Mouse (Mus musculus) lung, embryonic 14.5 days (tissue): ENCODE measurements at regions not wholly inside any gene's neighbourhood (a gene's known extent, or its start where the extent isn't known, plus 50 kb on each side); places are given as distances from the start of the nearest gene placed in this dataset.

Experiments
- ATAC-seq: fragments of 200-750 bp; cut with Nextera tagmentation; 2 replicates; pipeline ENCODE4 v1.8.0; 2017; ENCODE audit warnings: mild to moderate bottlenecking, moderate TSS enrichment, moderate library complexity; ENCODE audit not compliant: insufficient read depth
- DNase-seq: peaks from one replicate; pipeline ENCODE4 v3.0.0-alpha.2; 2015
- H3K27ac ChIP-seq: fragments of 300-500 bp; sonication (generic); 2 replicates; pipeline ENCODE4 v1.5.1; 2014; ENCODE audit warnings: low read depth, mild to moderate bottlenecking, moderate library complexity
- H3K27me3 ChIP-seq: fragments of 300-500 bp; sonication (generic); 2 replicates; pipeline ENCODE4 v1.6.1; 2014; ENCODE audit warnings: low read length, control low read depth; ENCODE audit not compliant: insufficient read depth
- H3K36me3 ChIP-seq: fragments of 300-500 bp; sonication (generic); 2 replicates; pipeline ENCODE4 v1.6.1; 2014; ENCODE audit warnings: control low read depth; ENCODE audit not compliant: insufficient read depth
- H3K4me1 ChIP-seq: fragments of 300-500 bp; sonication (generic); 2 replicates; pipeline ENCODE4 v1.6.1; 2014; ENCODE audit warnings: antibody characterized with exemption, control low read depth; ENCODE audit not compliant: insufficient read depth
- H3K4me2 ChIP-seq: fragments of 300-500 bp; sonication (generic); 2 replicates; pipeline ENCODE4 v1.6.1; 2014; ENCODE audit warnings: mild to moderate bottlenecking
- H3K4me3 ChIP-seq: fragments of 300-500 bp; sonication (generic); 2 replicates; pipeline ENCODE4 v1.5.1; 2014; ENCODE audit warnings: low read depth, low read length
- H3K9ac ChIP-seq: fragments of 300-500 bp; sonication (generic); 2 replicates; pipeline ENCODE4 v1.6.1; 2014
- H3K9me3 ChIP-seq: fragments of 300-500 bp; sonication (generic); 2 replicates; pipeline ENCODE4 v1.6.1; 2016; ENCODE audit warnings: low read depth, low read length, control low read depth
- CTCF ChIP-seq: IDR thresholded peaks from 2 replicates; pipeline ENCODE4 v1.5.1; 2016; ENCODE audit warnings: antibody characterized with exemption, low read depth
- WGBS: fragments of 180-500 bp; shearing (Covaris S2); extraction: QIAGEN DNeasy Blood & Tissue Kit; methylation state at CpG from one replicate; pipeline ENCODE4 v1.1.7; 2014; 5-methylcytosine and 5-hydroxymethylcytosine counted together

DNA sequence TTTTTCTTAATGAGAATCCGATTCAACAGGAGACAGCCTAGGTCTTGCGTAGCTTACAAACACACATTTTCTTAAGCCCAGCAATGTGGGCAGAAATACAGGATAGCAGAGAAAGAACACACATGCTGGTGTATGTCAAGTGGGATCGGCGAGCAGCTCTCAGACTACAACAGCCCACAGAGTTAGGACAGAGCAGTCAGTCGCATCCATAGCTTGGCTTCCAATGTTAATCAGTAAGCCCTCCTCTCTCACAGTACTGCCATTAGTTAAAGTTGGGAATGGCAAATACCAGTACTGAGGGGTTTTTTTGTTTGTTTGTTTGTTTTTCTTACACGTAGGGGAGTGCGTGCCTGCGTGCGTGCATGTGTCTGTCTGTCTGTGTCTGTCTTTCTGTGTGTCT lies 212.0 kb upstream of the Jarid2 start:
- Histone ChIP-seq H3K4me3 (no peak overlapping the region), H3K9me3 (no peaks in the 10 kb centered on the region), H3K36me3 (no peaks in the 10 kb centered on the region), H3K27ac (no peak overlapping the region), H3K4me2 (no peak overlapping the region), H3K9ac (no peak overlapping the region), H3K27me3 (no peaks in the 10 kb centered on the region), H3K4me1 (no peaks in the 10 kb centered on the region)
- WGBS, result 74% methylated on average over 9 of the region's 9 CpGs
- TF ChIP-seq CTCF, result no peak
- no peak for DNase-seq
- no peak for ATAC-seq

DNA sequence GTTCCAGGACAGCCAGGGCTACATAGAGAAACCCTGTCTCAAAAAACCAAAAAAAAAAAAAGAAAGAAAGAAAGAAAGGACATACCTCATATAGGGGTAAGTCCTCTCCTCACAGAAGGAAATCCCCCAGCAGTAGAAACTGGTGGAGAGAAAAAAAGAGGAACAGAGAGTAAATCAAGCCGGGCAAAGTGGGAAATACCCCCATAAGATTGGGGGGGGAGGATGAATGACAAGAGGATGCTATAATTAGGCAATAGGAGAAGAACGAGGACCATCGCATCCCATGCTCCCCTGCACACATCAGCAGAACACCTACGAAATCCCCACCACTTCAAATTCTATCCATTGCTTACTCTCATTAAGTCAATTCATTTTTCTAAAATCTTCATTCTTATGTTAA lies 211.1 kb upstream of the Jarid2 start:
- Histone ChIP-seq H3K9me3 (no peaks in the 10 kb centered on the region), H3K27ac (no peak overlapping the region), H3K4me1 (no peaks in the 10 kb centered on the region), H3K4me2 (no peak overlapping the region), H3K9ac (no peak overlapping the region), H3K27me3 (no peaks in the 10 kb centered on the region), H3K4me3 (no peak overlapping the region), H3K36me3 (no peaks in the 10 kb centered on the region)
- TF ChIP-seq CTCF, result no peak
- 87% methylated on average over 4 of the region's 4 CpGs for WGBS
- no peak for ATAC-seq
- DNase-seq, result no peak

DNA sequence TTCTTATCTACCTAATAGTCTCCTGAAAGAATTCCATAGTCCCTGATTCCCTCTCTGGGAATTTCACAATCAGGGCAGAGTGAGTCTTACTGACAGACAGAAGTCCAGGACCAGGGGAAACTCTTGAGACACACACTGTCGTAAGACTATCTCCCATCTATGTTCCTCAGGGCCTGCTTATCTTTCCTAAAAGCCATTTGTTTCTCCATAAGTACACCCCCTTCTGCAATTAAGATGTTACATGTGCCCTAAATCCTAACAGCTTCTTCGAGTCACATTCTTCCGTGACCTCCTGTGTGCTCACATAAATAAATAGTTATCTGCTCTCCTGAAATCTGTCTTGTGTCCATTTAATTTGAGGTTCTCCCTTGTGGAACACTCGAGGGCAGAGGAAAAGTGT lies 205.8 kb upstream of the Jarid2 start:
- 42% methylated on average over 4 of the region's 4 CpGs for WGBS
- H3K27me3 ChIP-seq, result no peaks in the 10 kb centered on the region

GRCm38 (mm10) chr13:44530867-44531564 lies 198.3 kb upstream of the Jarid2 start:
- Histone ChIP-seq H3K36me3 (no peaks in the 10 kb centered on the region), H3K9me3 (no peaks in the 10 kb centered on the region), H3K27me3 (no peaks in the 10 kb centered on the region), H3K4me3 (no peak overlapping the region), H3K9ac (no peak overlapping the region), H3K4me1 (no peaks in the 10 kb centered on the region), H3K27ac (no peak overlapping the region), H3K4me2 (no peak overlapping the region)
- TF ChIP-seq CTCF, result no peak
- DNase-seq, result no peak
- no peak for ATAC-seq
- 85% methylated on average over 9 of the region's 9 CpGs for WGBS

More for the DNA sequence above, 205.8 kb upstream of the Jarid2 start:
- Histone ChIP-seq H3K4me2 (no peak overlapping the region), H3K36me3 (no peaks in the 10 kb centered on the region), H3K27ac (no peak overlapping the region), H3K4me3 (no peak overlapping the region), H3K4me1 (no peaks in the 10 kb centered on the region), H3K9me3 (no peaks in the 10 kb centered on the region), H3K9ac (no peak overlapping the region)
- TF ChIP-seq CTCF, result no peak
- ATAC-seq (no peak), DNase-seq (no peak)

DNA sequence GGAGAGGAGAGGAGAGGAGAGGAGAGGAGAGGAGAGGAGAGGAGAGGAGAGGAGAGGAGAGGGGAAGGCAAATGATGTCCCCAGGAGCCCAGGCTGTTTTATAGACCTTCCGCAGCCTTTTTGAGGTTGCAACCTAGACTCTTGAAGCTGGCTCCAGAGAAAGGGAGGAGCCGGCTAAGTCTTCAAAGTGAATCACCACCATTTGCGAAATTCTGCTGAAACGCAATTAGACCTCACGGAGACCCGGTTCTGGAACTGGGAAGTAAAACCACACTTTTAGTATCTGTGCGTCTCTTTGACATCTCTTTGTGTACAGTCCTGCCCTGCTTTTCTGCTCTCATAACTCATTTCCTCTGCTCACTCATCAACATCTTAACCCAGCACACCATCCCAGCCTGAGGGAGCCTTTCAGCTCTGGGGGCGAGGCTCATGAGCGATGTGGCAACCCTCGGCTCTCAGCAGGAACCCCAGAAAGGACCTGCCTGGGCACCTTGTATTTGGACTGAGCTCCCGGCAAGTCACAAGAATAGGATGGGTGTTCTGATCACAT lies 196.6 kb upstream of the Jarid2 start:
- H3K36me3 ChIP-seq, result no peaks in the 10 kb centered on the region
- H3K9me3 ChIP-seq, result no peaks in the 10 kb centered on the region
- no peaks in the 10 kb centered on the region for H3K27me3 ChIP-seq
- WGBS, result 81% methylated on average over 11 of the region's 11 CpGs
- no peak overlapping the region for H3K27ac ChIP-seq
- no peak overlapping the region for H3K4me2 ChIP-seq
- no peak overlapping the region for H3K4me3 ChIP-seq
- H3K9ac ChIP-seq, result no peak overlapping the region
- H3K4me1 ChIP-seq, result no peaks in the 10 kb centered on the region
- DNase-seq (no peak), ATAC-seq (no peak)
- no peak for TF ChIP-seq CTCF

GRCm38 (mm10) chr13:44534575-44535080 lies 194.6 kb upstream of the Jarid2 start:
- Histone ChIP-seq H3K4me3 (no peak overlapping the region), H3K9ac (no peak overlapping the region), H3K4me1 (no peaks in the 10 kb centered on the region), H3K4me2 (no peak overlapping the region), H3K27ac (no peak overlapping the region), H3K27me3 (no peaks in the 10 kb centered on the region), H3K9me3 (no peaks in the 10 kb centered on the region), H3K36me3 (no peaks in the 10 kb centered on the region)
- DNase-seq, result no peak
- ATAC-seq, result no peak
- 85% methylated on average over 6 of the region's 6 CpGs for WGBS
- TF ChIP-seq CTCF, result no peak

DNA sequence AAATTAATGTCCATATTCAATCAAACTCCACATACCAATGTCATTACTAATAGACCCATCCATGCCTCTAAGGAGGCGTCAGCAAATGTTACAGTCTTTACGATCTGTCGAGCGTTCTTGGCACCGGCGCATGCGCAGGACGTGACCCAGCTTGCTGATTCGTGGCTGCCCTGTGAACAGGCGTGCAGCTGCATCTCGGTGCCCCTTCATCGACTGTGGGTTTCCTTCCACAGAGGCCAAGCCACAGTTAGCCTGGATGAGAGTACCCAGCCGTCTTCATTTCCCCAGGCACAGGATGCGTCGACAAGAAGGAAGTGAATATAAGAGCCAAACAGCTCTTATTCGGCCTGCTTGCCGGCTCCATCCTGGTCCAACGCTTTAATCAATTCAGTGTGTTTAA lies 193.8 kb upstream of the Jarid2 start:
- TF ChIP-seq CTCF, result no peak
- Histone ChIP-seq H3K4me2 (no peak overlapping the region), H3K27me3 (no peaks in the 10 kb centered on the region), H3K36me3 (no peaks in the 10 kb centered on the region), H3K4me1 (no peaks in the 10 kb centered on the region), H3K27ac (no peak overlapping the region), H3K4me3 (no peak overlapping the region), H3K9ac (no peak overlapping the region), H3K9me3 (no peaks in the 10 kb centered on the region)
- DNase-seq (peak; percentile 61), ATAC-seq (no peak)
- 56% methylated on average over 18 of the region's 18 CpGs for WGBS
